Mouse (Mus musculus) gastrocnemius, postnatal 36 days (tissue): ENCODE data around the gene Rtf2. TPM values are rescaled to one million over a fixed set of nuclear protein-coding genes. Genes with fewer than 3 reads are reported as not detected.

Source experiments
- DNase-seq, 2 experiments: peaks; one replicate each; pipeline ENCODE4 v3.0.0; 2022
- intact Hi-C: fragments of 180-260 bp; cut with DNase I; formaldehyde crosslinking; loops from one replicate; pipeline ENCODE4 v1.15.1; 2025
- total RNA-seq, 2 experiments: library from RNA; stranded (reverse); gene quantifications; 2 replicates each; pipeline ENCODE4 v1.2.3; 2021

The Rtf2 gene
- total RNA-seq, 2 experiments from 2014 or later, result 27.0 to 27.6 TPM

DNA sequence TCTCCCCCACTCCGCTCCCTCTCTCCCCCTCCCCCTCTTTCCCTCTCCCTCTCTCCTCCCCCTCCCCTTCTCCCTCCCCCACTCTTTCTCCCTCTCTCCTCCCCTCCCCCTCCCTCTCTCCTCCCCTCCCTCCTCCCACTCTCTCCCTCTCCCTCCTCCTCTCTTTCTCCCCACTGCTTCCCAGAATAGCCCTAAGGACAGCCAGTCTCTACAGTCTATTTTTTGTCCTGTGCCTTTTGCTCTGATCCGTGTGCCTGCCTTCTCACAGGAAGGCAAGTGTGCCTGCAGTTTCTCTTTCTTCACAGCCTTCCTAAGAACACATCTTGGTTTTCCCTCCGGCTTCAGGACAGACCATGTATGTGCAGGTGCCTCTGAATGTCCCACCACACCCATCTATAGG lies 37.0 kb downstream of the Rtf2 start:
- no peak for DNase-seq
- intact Hi-C loops, result loop anchor here (10.0 kb wide), 1 partner anchor 297 kb away; no protein-coding TSS in a partner anchor

DNA sequence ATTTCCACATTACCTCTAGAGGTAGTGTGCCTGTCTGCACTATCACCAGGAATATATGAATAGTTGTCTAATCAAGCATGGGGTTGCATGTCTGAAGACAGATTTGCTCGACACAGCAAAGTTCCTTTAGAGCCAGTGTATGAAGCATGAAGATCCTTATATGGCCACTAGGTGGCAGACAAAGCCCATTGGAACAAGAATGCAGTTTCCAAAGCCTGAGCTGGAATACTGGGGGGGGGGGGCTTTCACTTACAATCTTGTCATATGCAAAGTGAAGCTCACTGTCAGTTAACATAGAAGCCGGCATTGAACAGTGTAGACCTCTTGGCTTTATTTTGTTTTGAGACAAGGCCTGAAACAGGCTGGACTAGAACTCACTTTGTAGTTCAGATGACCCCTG lies 37.5 kb downstream of the Rtf2 start:
- intact Hi-C loops, result loop anchor here (10.0 kb wide), 1 partner anchor 297 kb away; no protein-coding TSS in a partner anchor
- no peak for DNase-seq

DNA sequence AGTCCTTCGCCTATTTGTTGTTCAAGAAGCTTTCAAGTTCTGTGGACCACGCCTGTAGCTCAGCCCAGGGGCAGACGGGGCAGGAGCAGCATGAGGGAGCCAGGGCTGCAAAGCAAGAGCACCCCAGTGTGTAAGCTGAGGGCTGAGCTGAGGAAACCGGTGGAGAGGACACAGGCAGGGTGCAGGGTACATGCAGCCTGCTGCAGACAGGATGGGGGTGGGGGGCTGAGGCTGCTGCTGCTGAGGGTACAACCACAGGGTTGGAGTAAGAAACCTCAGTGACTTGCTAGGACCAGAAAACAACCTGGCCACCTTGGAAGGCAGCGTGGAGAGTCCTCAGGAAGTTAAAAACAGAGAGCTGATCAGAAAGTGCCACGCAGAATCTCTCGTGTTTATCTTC lies 39.9 kb downstream of the Rtf2 start:
- intact Hi-C loops, result loop anchor here (2.0 kb wide), 1 partner anchor 21 kb away; no protein-coding TSS in a partner anchor
- no peak for DNase-seq

DNA sequence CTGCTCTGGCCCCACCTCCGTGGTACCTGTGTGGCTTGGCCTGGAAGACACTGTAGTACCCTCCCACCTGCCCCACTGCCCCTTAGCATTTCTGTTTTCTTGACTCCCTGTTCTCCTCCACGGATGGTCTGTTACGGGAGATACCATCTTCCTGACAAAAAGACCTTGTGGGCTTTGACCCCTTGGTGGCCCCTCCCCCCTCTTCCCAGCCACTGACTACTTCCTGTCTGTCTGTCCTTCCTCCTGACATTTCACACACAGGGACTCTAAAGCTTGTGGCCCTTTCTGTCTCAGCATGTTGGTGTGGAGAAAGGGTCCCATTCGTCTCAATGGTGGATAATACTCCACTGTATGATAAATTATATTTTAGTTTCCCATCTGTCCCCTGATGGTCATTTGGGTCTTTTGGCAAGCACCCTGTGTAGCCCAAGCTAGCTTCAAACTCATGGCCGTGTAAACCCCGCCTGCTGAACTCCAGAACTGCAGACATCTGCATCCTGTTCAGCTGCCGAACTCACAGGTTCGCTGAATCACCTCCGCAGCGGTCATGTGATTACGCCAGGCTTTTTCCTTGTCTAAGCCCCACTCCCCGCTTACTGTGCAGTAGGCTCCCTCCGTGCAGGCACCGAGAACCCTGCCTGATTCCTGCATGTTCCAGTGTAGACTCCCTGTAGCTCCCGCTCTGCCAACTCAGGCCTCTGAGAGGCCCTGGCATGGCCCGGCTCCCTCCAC lies 41.5 kb downstream of the Rtf2 start:
- intact Hi-C loops, result loop anchor here (2.0 kb wide), 1 partner anchor 19 kb away; no protein-coding TSS in a partner anchor
- DNase-seq, result no peak

DNA sequence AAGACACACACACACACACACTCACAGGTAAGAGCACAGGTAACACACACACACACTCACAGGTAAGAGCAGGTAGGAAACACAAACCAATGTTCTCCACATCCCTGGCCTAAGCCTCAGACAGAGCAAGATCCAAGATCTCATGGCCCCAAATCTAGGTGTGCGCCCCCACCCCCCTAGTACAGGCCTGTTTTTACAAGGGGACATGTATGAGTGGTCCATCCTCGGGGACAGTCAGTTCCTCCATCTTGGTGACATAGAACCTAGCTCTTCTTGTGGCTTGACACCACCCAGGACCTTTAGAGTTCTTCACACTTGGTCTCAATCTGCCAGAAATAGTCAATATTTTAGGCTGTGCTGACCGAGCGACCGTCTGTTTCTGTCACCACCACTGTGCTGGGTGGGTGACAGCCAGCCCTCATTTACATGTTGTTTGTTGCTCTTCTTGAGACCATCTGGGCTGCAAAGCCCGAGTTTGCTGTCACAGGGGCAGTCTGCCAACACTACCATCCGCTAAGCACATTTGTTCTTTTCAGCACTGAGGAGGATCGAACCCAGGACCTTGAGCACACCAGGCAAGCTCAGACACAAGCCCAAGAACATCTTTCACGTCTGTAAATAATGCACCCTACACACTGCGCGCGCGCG lies 43.5 kb downstream of the Rtf2 start:
- no peak for DNase-seq
- intact Hi-C loops, result no loop called here

DNA sequence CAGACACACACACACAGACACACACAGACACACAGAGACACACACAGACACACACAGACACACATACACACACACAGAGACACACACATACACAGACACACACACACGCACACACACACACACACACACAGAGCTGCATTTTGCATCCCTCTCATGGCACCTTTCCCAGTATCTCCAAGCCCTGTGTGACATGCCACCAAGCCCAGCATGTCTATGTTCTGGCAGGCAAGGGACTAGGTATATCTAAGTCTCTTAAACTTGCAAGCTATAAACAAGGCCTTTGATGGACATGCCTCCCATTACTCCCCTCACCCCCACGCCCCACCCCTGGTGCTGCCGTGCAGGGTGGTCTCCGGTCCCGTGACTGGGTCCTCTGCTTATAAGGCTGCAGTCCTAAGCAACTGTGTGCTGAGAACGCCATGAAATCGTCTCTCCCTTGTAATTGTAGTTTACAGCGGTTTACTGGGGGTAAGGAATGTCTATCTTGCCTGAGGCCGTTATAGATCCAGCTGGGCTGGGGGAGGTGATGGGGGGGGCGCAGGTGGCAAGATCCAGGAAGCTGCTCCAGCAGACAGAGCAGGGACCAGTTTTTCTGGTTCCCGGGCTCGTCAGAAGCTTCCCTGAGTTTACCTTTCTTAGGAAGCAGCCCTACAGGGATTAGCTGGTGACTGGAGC lies 44.5 kb downstream of the Rtf2 start:
- intact Hi-C loops, result no loop called here
- no peak for DNase-seq

DNA sequence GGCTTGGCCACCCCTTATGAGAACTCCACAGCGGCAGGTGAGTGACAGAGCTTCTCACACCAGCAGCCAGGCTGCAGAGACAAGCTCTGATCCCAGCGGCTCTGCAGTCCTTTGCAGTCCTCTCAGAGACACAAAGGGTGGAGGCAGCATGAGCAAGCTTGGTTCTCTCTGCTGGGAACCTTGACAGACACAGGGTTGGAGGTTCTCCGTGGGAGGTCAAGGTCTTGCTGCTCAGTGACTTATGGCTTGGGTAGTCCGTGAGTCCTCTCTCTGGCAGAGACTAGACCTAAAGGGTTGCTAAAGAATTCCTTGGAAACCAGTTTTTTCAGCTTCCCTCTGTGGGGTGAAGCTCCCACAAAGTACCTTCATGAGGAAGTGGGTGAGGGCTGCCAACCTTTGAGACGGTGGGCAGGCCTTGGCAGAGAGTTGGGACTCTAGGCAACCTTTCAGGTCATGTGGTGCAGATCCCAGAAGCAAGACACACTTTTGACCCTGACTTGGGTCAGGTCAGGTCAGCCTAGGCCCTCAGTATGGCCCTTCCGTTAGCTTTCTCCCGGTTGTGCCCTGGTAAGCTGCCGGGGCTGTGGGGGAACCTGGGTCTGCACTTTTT lies 56.5 kb downstream of the Rtf2 start:
- DNase-seq, result no peak
- intact Hi-C loops, result no loop called here

DNA sequence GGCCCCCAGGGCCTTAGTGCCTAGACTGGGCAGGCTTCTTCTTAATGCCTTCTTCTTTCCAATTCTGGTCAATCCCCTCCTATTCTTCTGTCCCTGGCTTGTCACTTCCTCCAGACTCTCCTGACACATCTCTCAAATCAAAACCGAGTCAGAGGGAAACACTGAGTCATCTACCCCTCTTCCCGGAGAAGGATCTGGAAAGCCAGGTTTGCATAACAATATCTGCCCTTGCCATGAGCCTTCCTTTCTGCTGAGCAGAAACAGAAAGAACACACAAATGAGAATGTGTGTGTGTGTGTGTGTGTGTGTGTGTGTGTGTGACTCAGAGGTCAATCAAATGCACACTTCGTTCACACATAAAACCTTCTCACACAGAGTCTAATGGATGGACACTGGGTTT lies 58.5 kb downstream of the Rtf2 start:
- intact Hi-C loops, result no loop called here
- no peak for DNase-seq

DNA sequence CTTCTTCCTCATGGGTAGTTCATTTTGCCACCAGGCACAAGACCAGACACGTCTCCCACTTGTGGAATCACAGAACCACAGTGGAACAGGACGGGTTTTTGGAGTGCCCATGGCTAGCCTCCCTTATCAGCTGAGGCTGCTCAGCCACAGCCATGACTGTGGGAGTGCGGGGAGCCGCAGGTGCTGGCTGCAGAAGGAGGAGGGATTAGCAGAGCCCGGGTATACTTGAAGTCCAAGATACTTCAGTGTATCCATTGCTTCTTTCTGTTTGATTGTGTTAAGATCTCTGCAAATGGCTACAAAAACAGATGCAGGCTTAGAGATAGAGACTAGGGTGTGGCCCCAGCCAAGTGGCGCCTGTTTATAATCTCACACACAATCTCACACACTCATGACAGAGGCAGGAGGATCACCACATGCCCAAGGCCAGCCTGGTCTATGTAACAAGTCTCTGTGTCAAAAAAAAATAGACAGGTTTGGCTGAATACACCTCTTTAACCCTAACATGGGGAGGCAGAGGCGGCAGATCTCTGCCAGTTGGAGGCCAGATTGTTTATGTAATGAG lies 60.5 kb downstream of the Rtf2 start:
- no peak for DNase-seq
- intact Hi-C loops, result loop anchor here (2.0 to 10.0 kb wide), 3 partner anchors 20 to 276 kb away; no protein-coding TSS in a partner anchor

DNA sequence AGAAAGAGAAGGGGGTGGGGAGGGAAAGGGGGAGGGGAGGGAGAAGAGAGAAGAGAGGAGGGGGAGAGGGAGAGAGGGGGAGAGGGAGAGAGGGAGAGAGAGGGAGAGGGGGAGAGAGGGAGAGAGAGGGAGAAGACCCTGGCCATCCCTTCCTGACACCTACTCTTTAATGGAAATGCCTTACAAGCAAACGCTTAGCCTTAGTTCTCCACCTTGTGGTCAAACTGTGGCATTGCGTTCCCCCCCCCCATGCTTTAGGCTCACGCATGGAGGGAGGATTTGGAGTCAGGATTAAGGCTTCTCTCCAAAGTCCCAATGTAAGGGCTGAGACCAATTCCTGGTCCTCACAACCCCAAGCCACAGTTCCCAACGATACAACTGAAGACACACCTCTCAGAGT lies 61.0 kb downstream of the Rtf2 start:
- DNase-seq, result no peak
- intact Hi-C loops, result loop anchor here (2.0 to 10.0 kb wide), 3 partner anchors 21 to 277 kb away; no protein-coding TSS in a partner anchor

DNA sequence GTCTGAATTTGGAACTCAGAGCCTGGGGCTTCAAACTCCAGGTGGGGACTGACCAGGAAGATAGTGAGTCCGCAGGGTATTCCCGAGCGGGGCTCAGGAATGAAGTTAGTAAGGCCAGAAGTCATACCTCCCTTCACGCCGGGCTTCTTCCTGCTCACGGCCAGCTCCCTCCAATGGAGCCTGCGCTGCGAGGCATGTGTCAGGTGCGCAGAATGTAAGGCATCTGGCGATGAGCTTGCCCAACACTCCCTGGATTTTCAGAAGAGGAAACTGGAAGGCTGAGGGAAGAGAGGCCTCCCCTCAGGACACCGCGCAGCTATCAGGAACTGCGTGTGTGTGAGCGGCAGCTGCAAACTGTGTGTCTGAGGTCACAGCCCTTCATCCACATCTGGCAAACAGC lies 61.8 kb downstream of the Rtf2 start:
- no peak for DNase-seq
- intact Hi-C loops, result loop anchor here (5.0 to 10.0 kb wide), 2 partner anchors 120 to 277 kb away; no protein-coding TSS in a partner anchor

DNA sequence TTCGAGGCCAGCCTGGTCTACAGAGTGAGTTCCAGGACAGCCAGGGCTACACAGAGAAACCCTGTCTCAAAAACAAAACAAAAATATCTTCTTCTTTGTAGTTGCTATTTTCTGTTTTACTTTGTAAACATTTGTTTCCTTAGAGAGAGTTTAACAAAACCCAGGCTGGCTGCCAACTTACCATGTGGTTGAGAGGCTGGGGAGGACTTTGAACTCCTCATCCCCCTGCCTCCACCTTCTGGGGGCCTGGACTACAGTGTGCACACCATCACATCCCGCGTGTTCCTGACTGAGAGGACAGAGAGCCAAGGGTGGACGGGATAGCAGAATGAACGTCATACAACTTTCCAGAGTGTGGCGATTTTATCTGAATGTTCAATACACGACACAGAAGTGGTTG lies 65.8 kb downstream of the Rtf2 start:
- intact Hi-C loops, result loop anchor here (10.0 kb wide), 1 partner anchor 281 kb away; no protein-coding TSS in a partner anchor
- DNase-seq, result no peak

DNA sequence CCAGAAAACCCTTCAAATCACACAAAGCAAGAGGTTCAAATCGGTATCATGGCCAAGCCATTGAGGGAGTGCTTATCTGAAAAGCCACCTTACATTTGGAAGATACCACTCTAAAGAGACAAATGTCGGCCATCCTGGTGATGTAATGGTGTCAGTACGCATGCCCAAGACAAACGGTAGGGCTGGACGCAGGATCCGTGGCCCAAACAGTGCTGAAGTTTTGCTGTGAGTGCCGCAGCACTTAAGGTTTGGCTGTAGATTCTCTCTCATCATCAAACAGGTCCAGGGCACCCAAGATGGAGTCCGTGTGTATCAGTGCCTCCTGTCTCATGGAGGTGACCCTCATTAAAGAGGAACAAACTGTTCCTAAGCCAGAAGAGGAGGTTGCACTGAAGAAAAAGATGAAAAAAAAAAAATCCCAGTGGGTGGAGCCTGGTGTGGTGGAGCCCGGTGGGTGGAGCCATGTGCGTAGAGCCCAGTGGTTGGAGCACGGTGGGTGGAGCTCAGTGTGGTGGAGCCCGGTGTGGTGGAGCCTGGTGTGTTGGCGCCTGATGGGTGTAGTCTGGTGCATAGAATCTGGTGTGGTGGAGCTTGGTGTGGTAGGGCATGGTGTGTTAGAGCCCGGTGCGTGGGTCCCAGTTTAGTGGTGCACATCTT lies 69.8 kb downstream of the Rtf2 start:
- intact Hi-C loops, result no loop called here
- no peak for DNase-seq

DNA sequence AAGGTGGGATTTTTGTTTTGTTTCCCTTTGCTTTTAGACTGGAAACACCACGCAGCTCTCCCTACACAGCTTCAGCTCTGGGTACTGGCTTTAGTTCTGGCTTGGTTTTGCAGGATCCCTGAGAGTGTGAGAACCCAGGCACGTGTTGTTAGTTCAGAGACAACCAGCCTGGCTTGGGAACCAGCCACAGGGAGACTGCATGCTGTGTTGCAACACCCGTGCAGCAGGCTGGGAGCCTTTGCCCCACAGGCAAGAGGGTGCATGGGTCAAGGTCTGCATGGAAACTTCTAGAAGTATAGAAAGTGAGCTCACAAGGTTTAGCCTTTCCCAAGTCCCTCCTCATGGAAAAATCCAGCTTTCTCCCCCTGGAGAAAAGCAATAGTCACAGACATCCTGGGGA lies 70.5 kb downstream of the Rtf2 start:
- no peak for DNase-seq
- intact Hi-C loops, result no loop called here

DNA sequence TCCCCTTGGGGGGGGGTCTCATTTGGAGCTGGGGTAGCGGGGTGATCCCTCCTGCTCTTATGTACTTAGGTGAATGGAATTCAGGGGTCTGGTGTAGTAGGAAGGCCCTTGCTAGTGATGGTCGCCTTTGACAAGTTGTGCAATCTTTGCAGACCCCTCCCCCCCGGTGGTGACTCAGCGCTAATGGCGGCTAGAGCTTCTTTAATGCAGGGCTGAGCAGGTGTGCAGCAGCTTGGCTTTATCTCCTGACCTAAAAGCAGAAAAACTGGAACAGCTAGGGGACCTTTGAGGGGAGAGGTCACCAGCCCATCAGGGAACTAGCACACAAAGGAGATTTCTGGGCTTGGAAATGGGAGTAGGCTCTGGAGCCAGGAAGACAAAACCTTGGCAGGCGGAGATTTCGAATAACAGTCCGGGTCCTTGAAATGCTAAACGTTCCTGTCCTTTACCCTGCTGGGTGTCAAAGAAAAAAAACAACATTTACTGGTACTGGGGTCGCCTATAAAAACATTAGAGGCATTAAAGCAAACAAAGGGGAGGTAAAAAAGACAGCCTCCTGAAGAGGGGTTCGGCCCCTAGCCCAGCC lies 76.1 kb downstream of the Rtf2 start:
- intact Hi-C loops, result no loop called here
- DNase-seq, result no peak

Other genes starting within 250 kb of the Rtf2 start
- gene Mc3r, start 192.1 kb upstream of the Rtf2 start, total RNA-seq, result not detected
- 1 to 10 TPM; 3.9 to 4.6 TPM for gene Fam210b, start 95.0 kb upstream of the Rtf2 start, total RNA-seq
- 1 to 10 TPM; 4.1 to 6.6 TPM for gene Aurka, start 70.0 kb upstream of the Rtf2 start, total RNA-seq
- 10 to 100 TPM; 16.6 to 19.3 TPM for gene Cstf1, start 69.9 kb upstream of the Rtf2 start, total RNA-seq
- gene Cass4, start 46.8 kb upstream of the Rtf2 start, total RNA-seq, result under 1 TPM; 0.25 to 0.33 TPM
- gene Gcnt7, start 18.0 kb downstream of the Rtf2 start, total RNA-seq, result not detected
- gene Fam209, start 32.0 kb downstream of the Rtf2 start, total RNA-seq, result under 1 TPM in 1 of 2 experiments, not detected in 1; 0.52 TPM
- gene Tfap2c, start 109.0 kb downstream of the Rtf2 start, total RNA-seq, result not detected